Mouse (Mus musculus) hindlimb bud, embryonic 11.5 days (tissue): Measurements from ENCODE around the gene Otulin.

Source experiments
- DNase-seq: peaks from one replicate; pipeline ENCODE4 v3.0.0-alpha.2; 2012; ENCODE audit warnings: low read depth, low spot score; ENCODE audit errors: extremely low spot score

The Otulin gene

DNA sequence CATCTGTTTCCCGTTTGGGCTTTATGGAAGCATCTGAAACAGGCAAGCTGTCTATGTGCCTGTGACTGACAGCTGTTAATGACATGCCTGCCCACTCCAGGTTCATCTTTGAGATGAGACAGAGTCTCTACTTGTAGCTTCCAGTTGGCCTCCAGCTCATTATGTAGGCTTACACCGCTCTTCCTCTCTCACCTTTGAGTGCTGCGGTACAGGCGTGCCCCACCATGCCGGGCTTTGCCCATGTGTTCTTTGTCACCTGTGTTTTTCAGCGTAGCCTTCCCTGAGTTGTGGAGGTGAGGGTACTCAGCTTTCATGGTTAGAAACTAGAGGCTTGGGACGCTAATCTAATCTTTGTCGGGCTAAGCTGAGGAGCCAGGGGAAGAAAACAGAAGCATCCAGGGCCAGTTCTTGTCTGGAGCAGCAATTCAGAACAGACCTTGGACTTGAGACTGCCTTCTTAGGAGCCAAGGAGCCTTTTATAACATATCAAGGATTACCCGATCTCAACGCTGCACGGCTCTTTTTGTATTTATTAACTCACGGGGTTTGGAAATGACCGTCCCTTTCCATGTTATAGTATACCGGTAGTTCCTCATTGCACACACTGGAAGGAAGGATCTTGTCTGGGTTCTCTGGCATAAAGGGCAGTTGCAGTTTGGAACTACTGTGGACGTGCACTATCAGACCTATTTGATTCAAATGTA is 123.4 kb downstream of the Otulin start:
- no peak for DNase-seq

DNA sequence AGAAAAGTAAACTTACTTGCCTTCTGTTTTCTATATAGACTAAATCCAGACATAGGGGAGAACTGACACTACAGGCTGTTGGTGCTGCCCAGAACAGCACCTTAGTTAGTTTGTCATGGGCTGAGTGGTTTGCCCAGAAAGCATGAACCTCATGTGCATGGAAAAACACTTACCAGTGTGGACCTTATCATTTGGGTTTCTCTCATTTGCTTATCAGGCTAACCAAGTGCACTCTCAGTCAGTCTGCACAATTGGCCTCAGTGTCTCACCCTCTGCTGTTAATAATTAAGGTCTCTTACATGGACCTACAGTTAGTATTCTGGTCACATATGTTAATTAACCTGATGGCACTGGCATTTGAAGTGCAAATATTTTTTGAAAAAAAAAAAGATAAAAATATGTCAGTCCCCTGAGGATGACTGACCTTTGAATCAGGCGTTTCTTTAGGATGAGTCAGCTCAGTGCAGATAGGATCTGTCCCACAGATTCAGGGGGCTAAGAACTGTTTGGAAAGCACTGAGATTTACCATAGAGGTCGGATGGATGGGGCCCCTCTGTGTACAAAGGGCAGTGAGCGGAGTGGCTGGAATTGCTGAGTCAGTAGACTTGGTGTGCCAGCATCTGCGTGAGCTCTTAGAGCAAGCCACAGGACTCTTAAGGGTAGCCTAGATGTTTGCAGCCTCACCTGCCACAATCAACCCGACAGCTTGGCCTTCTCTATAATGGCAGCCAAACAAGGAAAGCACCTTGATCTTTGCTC is 124.2 kb downstream of the Otulin start:
- DNase-seq = no peak

DNA sequence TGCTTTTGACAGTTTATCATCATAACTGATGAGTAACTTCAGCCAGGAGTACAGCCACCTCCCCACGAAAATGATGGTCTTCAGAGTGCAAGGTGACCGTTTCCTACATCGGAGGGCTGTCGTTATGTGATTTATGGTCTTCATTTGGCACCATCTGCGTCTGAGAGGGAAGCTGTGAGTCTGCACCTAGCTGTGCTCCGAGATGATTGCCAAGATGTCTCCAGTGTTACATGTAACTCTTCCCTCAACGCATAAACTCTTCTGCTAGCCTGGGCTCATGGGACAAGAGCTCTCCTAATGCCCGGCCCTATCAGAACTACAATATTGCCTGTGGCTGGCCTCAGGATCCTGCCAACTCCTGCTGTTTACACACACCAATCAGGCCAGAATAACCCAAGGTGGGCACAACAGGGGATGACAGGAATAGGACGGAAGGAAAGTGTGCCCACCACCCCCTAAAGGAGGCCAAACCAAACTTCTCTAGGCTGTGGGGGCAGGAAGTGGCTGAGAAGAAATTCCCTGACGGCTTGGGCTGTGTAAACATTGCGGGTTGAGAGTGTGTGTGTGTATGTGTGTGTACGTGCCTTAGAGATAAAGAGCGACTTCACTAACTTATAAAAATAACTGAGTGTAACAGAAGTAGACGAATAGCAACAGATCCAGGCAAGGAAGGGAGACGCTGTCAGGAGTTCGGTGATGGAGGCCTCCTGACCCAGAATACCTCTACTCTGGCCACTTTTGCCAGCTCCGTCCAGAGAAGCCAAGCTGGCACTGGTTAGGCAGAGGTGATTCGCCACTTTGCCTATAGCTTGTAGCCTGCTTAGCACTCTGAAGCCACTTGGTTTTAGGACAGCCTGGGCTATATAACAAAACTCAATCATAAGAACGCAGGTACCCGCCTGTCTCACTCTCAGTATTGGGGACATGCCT is 126.4 kb downstream of the Otulin start:
- no peak for DNase-seq

DNA sequence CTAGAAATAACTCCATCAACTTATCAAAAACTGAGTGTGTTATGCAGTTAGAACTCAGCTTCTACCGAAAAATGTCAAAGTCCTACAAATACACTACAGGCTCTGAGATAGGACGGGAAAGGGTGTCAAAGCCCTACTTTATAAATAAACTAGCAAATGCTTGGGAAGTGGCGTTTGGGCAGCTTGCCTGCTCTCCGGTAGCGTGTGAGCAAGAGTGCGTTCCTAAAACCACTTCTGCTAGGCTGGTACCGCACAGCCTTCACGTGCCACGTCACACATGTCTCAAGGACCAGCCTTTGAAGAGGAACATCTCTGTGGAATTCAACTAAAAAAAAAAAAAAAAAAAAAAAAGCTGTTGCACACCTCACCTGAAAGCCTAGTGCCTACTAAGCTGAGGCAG is 127.3 kb downstream of the Otulin start:
- DNase-seq = no peak

DNA sequence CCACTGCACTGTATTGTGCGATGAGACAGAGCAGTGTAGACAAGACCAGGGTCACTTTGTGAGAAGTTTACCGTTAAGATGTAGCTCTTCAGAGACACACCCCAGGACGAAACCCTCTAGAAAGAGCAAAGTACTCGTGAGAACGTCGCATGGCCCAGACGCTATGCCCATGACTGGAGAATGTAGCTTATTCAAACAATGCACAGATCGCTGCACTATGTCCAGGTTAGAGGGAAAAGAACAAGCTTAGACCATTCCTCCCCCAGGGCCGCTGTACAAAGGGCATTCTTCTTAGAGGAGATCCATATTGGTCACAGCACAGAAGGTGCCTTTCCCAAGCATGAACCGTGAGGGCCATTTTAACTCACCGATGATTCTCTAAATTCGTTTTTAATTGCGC is 128.2 kb downstream of the Otulin start:
- DNase-seq = no peak

DNA sequence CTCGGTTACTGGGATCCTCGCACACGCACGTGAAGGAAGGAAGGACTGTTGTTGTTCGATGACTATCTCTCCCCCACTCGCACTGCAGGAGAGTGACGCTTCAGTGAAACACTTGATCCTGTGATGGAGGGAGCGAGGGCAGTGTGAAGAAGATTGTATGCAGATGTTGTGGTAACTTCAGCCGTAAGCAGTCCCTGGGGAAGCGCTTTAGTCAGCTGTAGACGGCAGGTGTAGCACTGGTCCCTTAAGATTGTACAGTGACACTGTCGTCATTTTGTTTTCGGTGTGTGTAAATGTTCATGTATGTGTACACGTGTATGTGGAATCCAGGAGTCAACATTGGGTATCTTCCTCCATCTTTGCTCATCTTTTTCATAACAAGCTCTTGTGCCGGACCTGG is 130.1 kb downstream of the Otulin start:
- no peak for DNase-seq

DNA sequence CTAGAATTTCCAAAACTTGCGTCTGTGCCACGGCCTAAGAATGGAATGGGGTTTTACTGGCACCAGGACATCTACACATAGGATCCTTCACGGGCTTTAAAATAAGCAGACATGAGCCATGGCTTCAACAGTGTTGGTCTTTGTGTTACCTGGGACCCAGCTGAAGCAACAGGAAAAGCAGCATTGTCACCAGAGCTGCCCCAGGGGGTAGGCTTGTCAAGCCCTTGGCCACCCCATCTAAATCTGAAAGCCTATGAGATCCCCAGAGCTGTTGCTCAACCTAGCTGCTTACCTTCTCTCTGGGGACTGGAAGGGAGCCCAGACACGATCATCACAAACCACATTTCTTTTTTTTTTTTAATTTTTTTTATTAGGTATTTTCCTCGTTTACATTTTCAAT is 132.4 kb downstream of the Otulin start:
- no peak for DNase-seq

DNA sequence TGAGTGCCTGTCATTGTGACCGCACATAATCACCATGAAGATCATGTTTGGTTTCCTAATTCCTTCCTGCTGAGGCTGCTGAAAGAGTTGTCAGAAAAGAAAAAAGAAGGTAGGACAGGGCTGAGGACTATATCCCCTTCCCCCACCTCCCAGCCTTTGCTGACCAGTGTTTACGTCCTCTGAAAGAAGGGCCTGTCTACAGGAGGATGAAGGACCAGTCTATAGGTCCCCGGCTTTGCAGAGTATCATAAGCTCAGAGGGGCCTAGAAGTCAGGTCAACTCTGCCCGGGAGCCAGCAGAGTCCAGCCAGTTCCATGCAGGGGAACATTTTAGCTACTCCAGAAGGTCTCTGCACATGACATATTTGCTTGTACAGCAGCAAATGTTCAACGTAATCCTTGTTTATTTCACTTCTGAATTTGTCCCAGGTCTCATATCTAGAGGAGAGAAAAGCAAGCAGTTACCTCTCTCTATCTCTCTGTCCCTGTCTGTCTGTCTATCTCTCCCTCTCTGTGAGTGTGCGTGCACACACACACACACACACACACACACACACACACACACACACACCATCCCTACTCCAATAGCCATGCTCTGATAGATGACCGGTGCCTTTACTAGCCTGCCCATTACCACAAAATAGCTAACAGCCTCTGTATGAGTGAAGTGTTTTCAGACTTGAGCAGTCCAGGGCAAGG is 133.0 kb downstream of the Otulin start:
- DNase-seq = no peak

DNA sequence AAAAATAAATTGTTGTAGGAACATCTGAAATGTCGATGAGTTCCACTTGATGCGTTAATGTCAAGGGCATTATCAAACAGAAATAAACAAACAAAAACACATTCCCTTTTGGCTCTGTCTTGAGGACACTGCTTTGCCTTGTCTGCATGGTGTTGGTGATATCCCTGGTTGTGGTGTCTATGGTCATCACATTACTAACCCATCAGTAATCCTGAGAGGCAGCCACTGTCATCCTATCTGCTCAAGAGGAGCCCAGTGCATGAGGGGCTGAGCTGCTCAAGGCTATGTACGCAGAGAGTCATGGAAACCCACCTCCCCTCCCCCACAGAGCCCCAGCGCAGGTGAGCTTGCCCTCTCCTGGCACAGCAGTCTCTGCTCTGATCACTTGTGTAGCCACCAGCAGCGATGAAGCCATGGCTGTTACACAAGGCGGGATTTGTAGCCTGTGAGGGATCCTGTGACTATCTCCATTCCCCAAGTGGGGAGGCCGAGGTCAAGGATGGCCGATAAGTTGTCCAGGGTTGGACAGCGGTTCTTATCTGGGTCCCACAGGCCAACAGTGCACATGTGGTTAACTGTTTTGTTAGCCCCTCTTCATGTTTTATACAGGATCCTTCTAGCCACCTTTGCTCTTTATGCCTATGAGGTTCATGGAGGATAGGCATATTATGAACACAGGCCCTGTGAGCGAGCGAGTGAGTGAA is 133.7 kb downstream of the Otulin start:
- no peak for DNase-seq

DNA sequence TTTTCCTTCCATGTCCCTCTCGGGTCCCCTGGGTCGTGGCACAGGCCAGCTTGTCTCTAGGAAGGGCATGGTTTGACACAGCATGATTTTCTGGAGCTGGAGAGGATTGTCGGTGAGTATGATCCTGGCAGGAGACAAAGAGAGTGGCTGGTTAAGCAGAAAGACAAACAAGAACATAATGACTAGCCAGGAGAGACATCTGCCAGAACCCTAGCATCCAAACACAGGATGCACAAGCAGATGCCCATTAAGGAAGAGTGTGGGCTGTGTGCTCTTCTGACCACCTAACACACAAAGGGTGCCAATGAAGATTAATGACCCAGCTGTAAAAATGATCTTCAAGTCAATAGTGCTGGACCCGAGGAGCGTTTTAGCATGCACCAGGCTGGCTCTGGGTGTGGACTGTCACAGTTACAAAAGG is 134.5 kb downstream of the Otulin start:
- no peak for DNase-seq

DNA sequence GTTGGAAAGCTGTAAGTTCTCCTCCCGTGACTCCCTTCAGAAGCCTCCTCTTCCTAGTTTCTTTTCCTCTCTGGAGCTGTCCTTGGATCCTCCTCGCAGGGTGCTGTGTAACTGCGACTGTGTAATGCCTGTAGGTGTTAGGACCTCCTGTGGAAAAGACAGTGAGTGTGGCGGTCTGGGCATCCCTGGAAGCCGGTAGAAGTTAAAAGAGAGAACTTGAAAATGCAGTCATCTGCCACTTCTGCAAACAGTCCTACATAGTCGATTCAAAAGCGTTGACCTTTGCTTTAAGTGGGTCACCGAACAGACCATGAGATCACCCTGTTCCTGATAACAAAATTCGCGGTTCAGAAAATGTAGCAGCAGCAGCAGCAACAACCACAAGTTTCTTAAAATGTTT is 137.0 kb downstream of the Otulin start:
- no peak for DNase-seq

DNA sequence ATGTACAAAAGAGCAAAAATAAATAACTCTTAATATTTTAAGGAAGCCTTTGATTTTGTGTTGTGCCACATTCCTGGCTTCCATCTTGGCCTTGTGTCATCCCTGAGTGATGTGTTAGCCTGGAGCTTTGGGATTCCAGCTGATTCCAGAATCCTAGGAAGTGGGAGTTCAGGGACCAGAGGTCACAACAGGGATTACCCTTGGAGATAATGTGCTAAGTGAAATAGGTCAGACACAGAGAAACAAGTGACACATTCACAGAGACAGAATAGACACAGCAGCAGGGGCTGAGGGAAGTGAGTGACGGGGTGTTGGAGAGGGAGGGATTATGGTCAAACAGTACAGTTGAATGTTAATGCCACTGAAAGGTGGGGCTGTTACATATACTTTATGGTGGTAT is 137.8 kb downstream of the Otulin start:
- no peak for DNase-seq
